Mouse (Mus musculus): ENCODE data around the gene Gria4. TPM values are rescaled to one million over a fixed set of nuclear protein-coding genes. Genes with fewer than 3 reads are reported as not detected.
A peak's percentile ranks its signal among the peaks of the same experiment; 100 is the strongest.
"Not testable (repeated sequence)": the region's sequence is repeated elsewhere in the genome, so short reads cannot be mapped to it uniquely, and the experiment has no call there.

Gria4 gene
- polyA plus RNA-seq (2012; rRNA removed) (0.05 and 0.06 TPM in 2 replicates), polyA plus RNA-seq (2014; fragmentation: Nextera tagmentation; extraction: Ambion mirVana) (0.05 and 0.20 TPM in 2 replicates)

DNA sequence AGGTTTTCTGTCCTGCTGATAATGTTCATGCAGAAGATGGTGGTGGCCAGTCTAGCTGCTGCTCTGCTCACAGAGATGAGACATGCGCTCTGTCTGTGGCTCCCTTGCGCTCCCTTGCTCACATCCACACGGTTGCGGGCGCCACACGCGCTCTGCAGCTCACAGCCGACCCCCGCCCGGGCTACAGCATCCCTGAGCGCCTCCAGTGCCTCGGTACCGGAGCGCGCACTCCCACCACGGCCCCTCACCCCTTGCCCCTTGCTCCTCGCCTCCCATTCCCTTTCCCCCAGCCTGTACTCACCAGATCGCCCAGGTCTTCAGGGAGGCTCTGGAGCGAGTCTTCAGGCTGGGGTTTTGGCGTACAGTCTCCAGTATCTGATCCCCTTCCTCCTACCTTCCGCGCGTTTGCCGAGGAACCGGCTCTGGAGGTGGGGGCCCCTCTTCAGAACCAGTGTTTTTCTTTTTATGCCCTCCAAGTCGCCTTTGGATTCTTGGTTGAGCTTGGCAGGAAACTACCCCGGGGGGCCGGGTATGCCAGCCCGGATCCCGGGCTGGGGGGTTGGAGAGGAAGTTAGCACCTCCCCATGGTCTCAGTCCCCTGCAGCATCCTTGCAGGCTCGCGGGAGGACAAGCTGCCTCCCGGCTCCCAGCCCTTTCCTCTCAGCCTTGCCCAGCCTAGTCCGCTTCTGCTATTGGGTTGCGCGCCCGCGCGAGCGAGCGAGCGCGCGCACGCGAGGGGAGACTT is at the start of gene Gria4:
Gene Gria4 (minus strand): TSS at position 691 of the 745 bp plus-strand sequence.
- Histone ChIP-seq H3K4me1 (replicated peaks; ENCODE audit: control insufficient read depth in 2 of 2, insufficient read depth in 2 of 2, low read length in 1 of 2) (no peaks in the 10 kb centered on the region), H3K36me3 (replicated peaks; ENCODE audit: control insufficient read depth, insufficient read depth, low read depth) (no peaks in the 10 kb centered on the region), H3K4me2 (ENCODE audit: low read depth) (0 out of 2 replicates have a peak within 1 kb of the TSS, but pooled peaks have one; percentile 4), H3K9me3 (ENCODE audit: control insufficient read depth, low read length) (no peaks in the 10 kb centered on the region), H3K27me3 (ENCODE audit: control insufficient read depth, insufficient read depth, low read length) (no peaks in the 10 kb centered on the region; the same call in 1 of the 2 replicates), H3K27ac (no peak within 1 kb of the TSS), H3K9ac (replicated peaks) (no peak within 1 kb of the TSS), H3K4me3 (ENCODE audit: insufficient read depth in 1 of 2, low read depth in 2 of 2, low read length in 2 of 2) (no peak within 1 kb of the TSS)
- TF ChIP-seq EP300 (IDR thresholded peaks at IDR 0.05; ENCODE audit: low read depth) (no peak), CTCF (IDR thresholded peaks at IDR 0.05; ENCODE audit: low read depth) (no peak)
- DNase-seq (ENCODE audit: low read depth in 3 of 3, low spot score in 3 of 3) (no peak), ATAC-seq (ENCODE audit: insufficient read depth) (no peak)
- WGBS (ENCODE audit: insufficient replicate concordance) = under 1% methylated on average over 46 of the region's 46 CpGs

DNA sequence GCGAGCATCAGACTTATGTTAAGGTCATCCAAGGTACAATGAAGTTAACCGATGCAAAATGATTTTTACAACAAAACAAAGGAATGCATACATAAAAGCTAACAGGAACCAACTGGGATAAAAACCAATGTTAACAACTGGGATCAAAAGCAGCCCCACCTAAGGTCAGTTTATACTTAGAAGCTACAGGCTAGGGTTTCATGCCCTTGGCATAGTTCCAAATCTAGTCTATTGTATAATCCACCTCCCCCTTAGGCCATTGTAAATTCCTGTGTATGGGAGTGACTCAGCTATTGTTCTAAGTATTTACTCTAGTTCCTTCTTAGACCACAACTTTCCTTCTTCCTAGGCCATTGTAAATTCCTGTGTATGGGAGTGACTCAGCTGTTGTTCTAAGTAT is 14.9 kb upstream of the Gria4 start:
- not testable (repeated sequence) for H3K27ac ChIP-seq; H3K36me3 ChIP-seq (replicated peaks; ENCODE audit: control insufficient read depth, insufficient read depth, low read depth); H3K4me1 ChIP-seq (replicated peaks; ENCODE audit: control insufficient read depth in 2 of 2, insufficient read depth in 2 of 2, low read length in 1 of 2); H3K9ac ChIP-seq (replicated peaks); H3K27me3 ChIP-seq (ENCODE audit: control insufficient read depth, insufficient read depth, low read length); H3K9me3 ChIP-seq (ENCODE audit: control insufficient read depth, low read length); H3K4me3 ChIP-seq (ENCODE audit: insufficient read depth in 1 of 2, low read depth in 2 of 2, low read length in 2 of 2); ATAC-seq (ENCODE audit: insufficient read depth); H3K4me2 ChIP-seq (ENCODE audit: low read depth); DNase-seq (ENCODE audit: low read depth in 3 of 3, low spot score in 3 of 3)
- 54% methylated on average over 2 of the region's 2 CpGs for WGBS (ENCODE audit: insufficient replicate concordance)

DNA sequence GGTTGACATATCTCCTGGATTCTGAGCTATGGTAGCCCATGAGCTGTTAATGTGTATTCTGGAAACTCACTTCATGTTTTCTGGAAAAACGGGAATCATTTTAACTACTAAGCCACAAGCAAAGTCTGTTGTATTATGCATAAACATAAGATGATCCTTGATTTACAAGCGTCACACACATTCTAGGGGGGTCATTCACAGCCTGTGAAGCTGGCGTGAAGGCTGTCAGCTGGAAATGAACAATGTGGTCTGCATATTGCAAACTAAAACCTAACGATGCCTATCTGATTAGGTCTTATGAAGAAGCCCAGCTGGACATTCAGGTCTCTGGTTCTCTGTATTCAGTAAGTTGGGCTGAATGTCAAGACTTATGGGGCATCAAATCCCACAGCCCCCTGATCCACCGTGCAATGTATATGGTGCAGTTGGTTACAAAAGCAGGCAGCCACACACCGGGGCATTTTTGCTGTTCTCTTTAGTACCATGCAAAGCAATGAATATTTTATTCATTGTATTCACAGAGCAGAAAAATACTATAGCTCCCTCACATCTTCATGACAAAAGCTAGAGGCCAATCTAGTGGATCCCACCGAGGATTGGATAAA is 7.2 kb upstream of the Gria4 start:
- Histone ChIP-seq H3K9ac (replicated peaks) (no peak overlapping the region), H3K36me3 (replicated peaks; ENCODE audit: control insufficient read depth, insufficient read depth, low read depth) (no peaks in the 10 kb centered on the region), H3K4me1 (replicated peaks; ENCODE audit: control insufficient read depth in 2 of 2, insufficient read depth in 2 of 2, low read length in 1 of 2) (no peaks in the 10 kb centered on the region), H3K4me2 (ENCODE audit: low read depth) (no peak overlapping the region), H3K9me3 (ENCODE audit: control insufficient read depth, low read length) (no peaks in the 10 kb centered on the region), H3K27me3 (ENCODE audit: control insufficient read depth, insufficient read depth, low read length) (no peaks in the 10 kb centered on the region), H3K27ac (no peak overlapping the region), H3K4me3 (ENCODE audit: insufficient read depth in 1 of 2, low read depth in 2 of 2, low read length in 2 of 2) (no peak overlapping the region)
- no peak for TF ChIP-seq EP300 (IDR thresholded peaks at IDR 0.05; ENCODE audit: low read depth)
- no peak for TF ChIP-seq CTCF (IDR thresholded peaks at IDR 0.05; ENCODE audit: low read depth)
- no peak for ATAC-seq (ENCODE audit: insufficient read depth)
- no peak for DNase-seq (ENCODE audit: low read depth in 3 of 3, low spot score in 3 of 3)
- WGBS (ENCODE audit: insufficient replicate concordance) = 59% methylated on average over 7 of the region's 7 CpGs

DNA sequence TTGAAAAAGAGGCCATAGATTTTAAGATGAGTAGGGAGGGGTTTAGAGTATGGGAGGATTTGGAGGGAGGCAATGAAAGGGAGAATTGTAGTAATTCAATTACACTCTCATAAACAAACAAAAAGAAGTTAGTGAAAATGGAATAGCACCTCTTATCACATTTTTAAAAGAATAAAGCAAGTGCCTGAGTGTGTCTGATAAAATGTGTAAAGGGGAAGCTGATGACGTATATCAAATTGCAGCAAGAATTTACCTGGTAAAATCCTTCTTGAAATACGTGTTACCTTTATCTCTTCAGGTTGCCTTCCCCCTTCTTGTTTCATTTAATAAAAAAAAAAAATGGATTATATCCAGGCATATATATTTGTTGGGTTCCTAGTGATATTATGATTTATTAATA is 1.4 kb upstream of the Gria4 start:
- no peaks in the 10 kb centered on the region for H3K9me3 ChIP-seq (ENCODE audit: control insufficient read depth, low read length)
- DNase-seq (ENCODE audit: low read depth in 3 of 3, low spot score in 3 of 3) = no peak
- no peaks in the 10 kb centered on the region for H3K36me3 ChIP-seq (replicated peaks; ENCODE audit: control insufficient read depth, insufficient read depth, low read depth)
- WGBS (ENCODE audit: insufficient replicate concordance) = 44% methylated on average over 2 of the region's 2 CpGs
- TF ChIP-seq CTCF (IDR thresholded peaks at IDR 0.05; ENCODE audit: low read depth) = no peak
- no peak for TF ChIP-seq EP300 (IDR thresholded peaks at IDR 0.05; ENCODE audit: low read depth)
- no peak overlapping the region for H3K4me3 ChIP-seq (ENCODE audit: insufficient read depth in 1 of 2, low read depth in 2 of 2, low read length in 2 of 2)
- H3K4me2 ChIP-seq (ENCODE audit: low read depth) = no peak overlapping the region
- H3K27ac ChIP-seq = no peak overlapping the region
- H3K4me1 ChIP-seq (replicated peaks; ENCODE audit: control insufficient read depth in 2 of 2, insufficient read depth in 2 of 2, low read length in 1 of 2) = no peaks in the 10 kb centered on the region
- H3K9ac ChIP-seq (replicated peaks) = no peak overlapping the region
- no peaks in the 10 kb centered on the region; the same call in 1 of the 2 replicates for H3K27me3 ChIP-seq (ENCODE audit: control insufficient read depth, insufficient read depth, low read length)
- no peak for ATAC-seq (ENCODE audit: insufficient read depth)

DNA sequence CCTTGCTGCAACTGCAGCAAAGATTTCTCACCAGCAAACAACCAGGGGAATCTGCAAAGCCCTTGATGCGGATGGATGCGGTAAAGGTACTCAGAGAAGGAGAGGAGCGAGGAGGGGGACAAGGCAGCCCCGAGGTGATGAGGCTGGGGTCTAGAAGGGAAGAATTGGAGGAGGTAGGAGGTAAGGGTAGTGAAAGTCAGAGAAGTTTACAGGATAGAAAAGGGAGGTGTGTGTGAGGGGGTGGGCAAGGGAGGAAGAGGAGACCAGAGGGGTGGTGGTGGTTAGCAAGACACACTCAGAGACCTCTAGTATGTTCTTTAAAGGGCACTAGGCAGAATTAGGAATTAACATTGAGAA is 233 bp upstream of the Gria4 start:
- Histone ChIP-seq H3K36me3 (replicated peaks; ENCODE audit: control insufficient read depth, insufficient read depth, low read depth) (no peaks in the 10 kb centered on the region), H3K4me1 (replicated peaks; ENCODE audit: control insufficient read depth in 2 of 2, insufficient read depth in 2 of 2, low read length in 1 of 2) (no peaks in the 10 kb centered on the region), H3K27ac (no peak overlapping the region), H3K4me2 (ENCODE audit: low read depth) (no peak overlapping the region), H3K9ac (replicated peaks) (no peak overlapping the region), H3K4me3 (ENCODE audit: insufficient read depth in 1 of 2, low read depth in 2 of 2, low read length in 2 of 2) (no peak overlapping the region), H3K9me3 (ENCODE audit: control insufficient read depth, low read length) (no peaks in the 10 kb centered on the region), H3K27me3 (ENCODE audit: control insufficient read depth, insufficient read depth, low read length) (no peaks in the 10 kb centered on the region; the same call in 1 of the 2 replicates)
- no peak for DNase-seq (ENCODE audit: low read depth in 3 of 3, low spot score in 3 of 3)
- TF ChIP-seq CTCF (IDR thresholded peaks at IDR 0.05; ENCODE audit: low read depth) = no peak
- TF ChIP-seq EP300 (IDR thresholded peaks at IDR 0.05; ENCODE audit: low read depth) = no peak
- ATAC-seq (ENCODE audit: insufficient read depth) = no peak
- 3% methylated on average over 4 of the region's 4 CpGs for WGBS (ENCODE audit: insufficient replicate concordance)

All from liver, embryonic 14.5 days (tissue).